Mouse (Mus musculus): Measurements from ENCODE around the gene S1pr1. TPM values are rescaled to one million over a fixed set of nuclear protein-coding genes. Genes with fewer than 3 reads are reported as not detected.
A peak's percentile ranks its signal among the peaks of the same experiment; 100 is the strongest.

Gene S1pr1
- polyA plus RNA-seq, 1 experiment = 2.3 TPM

DNA sequence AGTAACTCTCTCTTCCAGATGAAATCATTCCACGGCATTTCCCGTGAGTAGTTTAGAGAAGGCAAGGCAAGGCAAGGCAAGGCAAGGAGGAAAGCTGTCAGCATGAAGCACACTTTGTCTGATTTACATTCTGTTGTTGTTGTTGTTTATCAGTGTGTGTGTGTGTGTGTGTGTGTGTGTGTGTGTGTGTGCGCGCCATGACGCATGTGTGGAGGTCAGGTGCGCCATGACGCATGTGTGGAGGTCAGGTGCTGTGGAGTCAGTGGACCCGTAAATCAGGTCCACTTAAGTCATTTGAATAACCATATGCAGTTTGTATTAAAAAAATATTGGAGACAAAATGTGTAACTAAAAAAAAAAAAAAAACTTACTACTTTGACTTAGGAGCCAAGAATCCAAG lies 11.2 kb downstream of the S1pr1 start:
- no peaks in the 10 kb centered on the region for H3K27me3 ChIP-seq (replicated peaks)
- peaks cover 58% of the 10 kb centered on the region for H3K4me1 ChIP-seq
- H3K4me3 ChIP-seq (replicated peaks) = peak overlapping the region; percentile 46
- peaks cover 26% of the 10 kb centered on the region for H3K36me3 ChIP-seq (replicated peaks; ENCODE audit: low read length)
- no peaks in the 10 kb centered on the region for H3K9me3 ChIP-seq
- TF ChIP-seq FLI1 (IDR thresholded peaks at IDR 0.05; ENCODE audit: low read length) (no peak), GATA1 (IDR thresholded peaks at IDR 0.05; ENCODE audit: borderline replicate concordance, low read length) (no peak)

DNA sequence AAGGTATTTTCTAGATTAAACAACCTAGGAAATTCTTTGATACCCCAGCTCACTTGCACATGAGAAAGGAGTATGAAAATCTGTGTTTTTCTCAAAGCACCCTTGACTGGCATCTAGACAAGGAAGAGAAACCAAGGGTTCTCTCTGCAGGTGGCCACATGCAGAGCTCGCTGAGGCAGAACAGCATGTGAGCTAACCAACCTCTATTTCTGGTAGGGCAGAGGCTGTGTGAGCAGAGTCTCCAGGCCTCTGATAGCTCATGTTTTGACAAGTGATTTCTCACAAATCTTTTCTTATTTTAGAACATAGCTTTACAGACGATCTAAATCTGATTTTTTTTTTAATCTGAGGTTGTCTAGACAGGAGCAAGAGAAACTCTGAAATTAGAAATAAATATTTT lies 12.8 kb downstream of the S1pr1 start:
- H3K4me1 ChIP-seq = peaks cover 63% of the 10 kb centered on the region
- TF ChIP-seq GATA1 (IDR thresholded peaks at IDR 0.05; ENCODE audit: borderline replicate concordance, low read length) (no peak), FLI1 (IDR thresholded peaks at IDR 0.05; ENCODE audit: low read length) (no peak)
- peaks cover 19% of the 10 kb centered on the region for H3K36me3 ChIP-seq (replicated peaks; ENCODE audit: low read length)
- H3K27me3 ChIP-seq (replicated peaks) = no peaks in the 10 kb centered on the region
- no peak overlapping the region for H3K4me3 ChIP-seq (replicated peaks)
- H3K9me3 ChIP-seq = no peaks in the 10 kb centered on the region

DNA sequence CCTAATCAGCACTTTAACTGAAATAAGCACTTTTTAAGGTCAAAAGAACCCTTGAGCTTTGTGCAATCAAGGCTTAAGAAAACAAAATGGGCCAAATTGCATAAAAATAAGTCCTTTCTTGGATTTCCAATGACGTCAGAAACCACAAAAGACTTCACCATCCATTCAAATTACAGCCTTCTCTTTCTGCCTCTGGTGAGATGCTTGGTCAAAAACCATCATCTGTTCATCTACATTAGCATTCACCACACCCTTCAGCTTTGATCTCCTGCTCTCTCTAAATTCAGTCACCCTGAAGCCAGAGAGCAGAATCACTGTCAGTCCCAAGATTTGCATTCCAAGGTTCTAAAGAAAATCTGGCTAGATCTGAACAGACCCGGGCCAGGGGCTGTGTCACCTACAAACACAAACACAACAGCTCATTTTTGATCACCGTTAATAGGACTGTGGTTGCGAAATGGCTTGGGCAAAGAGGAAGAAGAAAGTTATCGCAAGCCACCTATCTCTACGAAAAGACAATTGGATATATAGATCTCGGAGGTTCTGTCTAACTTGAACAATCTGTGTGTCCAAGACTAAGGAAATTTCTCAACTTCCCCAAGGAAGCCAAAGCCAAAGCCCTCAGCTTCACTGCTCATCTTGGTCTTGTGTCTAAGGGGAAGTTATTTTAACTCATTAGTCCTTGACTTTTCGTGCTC lies 19.5 kb downstream of the S1pr1 start:
- no peaks in the 10 kb centered on the region for H3K9me3 ChIP-seq
- no peaks in the 10 kb centered on the region for H3K27me3 ChIP-seq (replicated peaks)
- peaks cover 73% of the 10 kb centered on the region for H3K4me1 ChIP-seq
- H3K4me3 ChIP-seq (replicated peaks) = no peak overlapping the region
- TF ChIP-seq FLI1 (IDR thresholded peaks at IDR 0.05; ENCODE audit: low read length) (no peak), GATA1 (IDR thresholded peaks at IDR 0.05; ENCODE audit: borderline replicate concordance, low read length) (no peak)
- H3K36me3 ChIP-seq (replicated peaks; ENCODE audit: low read length) = peaks cover 5% of the 10 kb centered on the region

DNA sequence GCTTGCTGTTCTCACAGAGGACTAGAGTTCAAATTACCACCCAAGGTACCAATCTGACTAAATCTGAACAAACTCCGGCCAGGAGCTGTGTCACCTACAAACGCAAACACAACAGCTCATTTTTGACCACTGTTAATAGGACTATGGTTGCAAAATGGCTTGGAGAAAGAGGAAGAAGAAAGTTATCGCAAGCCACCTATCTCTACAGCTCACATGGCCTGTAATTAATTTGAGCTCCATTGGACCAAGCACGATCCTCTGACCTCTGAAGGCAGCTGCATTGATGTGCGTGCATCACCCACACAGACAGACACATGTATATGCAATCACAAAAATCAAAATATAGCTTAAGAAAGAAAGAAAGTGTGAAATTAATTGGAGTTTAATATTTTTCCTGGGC lies 20.7 kb downstream of the S1pr1 start:
- H3K27me3 ChIP-seq (replicated peaks) = no peaks in the 10 kb centered on the region
- H3K36me3 ChIP-seq (replicated peaks; ENCODE audit: low read length) = peaks cover 3% of the 10 kb centered on the region
- TF ChIP-seq FLI1 (IDR thresholded peaks at IDR 0.05; ENCODE audit: low read length) (no peak), GATA1 (IDR thresholded peaks at IDR 0.05; ENCODE audit: borderline replicate concordance, low read length) (no peak)
- peaks cover 79% of the 10 kb centered on the region for H3K4me1 ChIP-seq
- no peaks in the 10 kb centered on the region for H3K9me3 ChIP-seq
- H3K4me3 ChIP-seq (replicated peaks) = no peak overlapping the region

DNA sequence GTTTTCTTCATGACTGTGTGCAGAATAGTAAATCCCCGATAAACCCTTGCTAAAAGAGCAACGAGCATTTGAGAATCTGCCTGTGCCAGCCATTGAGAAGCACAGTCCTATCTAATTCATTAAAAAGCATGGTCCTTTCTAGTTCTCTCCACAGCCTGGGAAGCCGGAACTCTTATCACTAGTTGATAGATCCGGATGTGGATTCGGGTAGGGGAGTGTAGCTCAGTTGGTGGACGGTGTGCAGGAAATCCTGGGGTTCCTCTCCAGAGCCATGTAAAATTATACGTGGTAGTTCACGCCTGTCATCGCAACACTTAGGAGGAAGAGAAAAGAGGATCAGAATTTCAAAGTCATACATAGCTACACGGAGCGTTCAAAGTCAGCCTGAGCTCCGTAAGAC lies 21.5 kb downstream of the S1pr1 start:
- TF ChIP-seq GATA1 (IDR thresholded peaks at IDR 0.05; ENCODE audit: borderline replicate concordance, low read length) (no peak), FLI1 (IDR thresholded peaks at IDR 0.05; ENCODE audit: low read length) (no peak)
- peaks cover 84% of the 10 kb centered on the region for H3K4me1 ChIP-seq
- no peaks in the 10 kb centered on the region for H3K27me3 ChIP-seq (replicated peaks)
- no peaks in the 10 kb centered on the region for H3K9me3 ChIP-seq
- H3K4me3 ChIP-seq (replicated peaks) = peak overlapping the region; percentile 88
- H3K36me3 ChIP-seq (replicated peaks; ENCODE audit: low read length) = peaks cover 3% of the 10 kb centered on the region

DNA sequence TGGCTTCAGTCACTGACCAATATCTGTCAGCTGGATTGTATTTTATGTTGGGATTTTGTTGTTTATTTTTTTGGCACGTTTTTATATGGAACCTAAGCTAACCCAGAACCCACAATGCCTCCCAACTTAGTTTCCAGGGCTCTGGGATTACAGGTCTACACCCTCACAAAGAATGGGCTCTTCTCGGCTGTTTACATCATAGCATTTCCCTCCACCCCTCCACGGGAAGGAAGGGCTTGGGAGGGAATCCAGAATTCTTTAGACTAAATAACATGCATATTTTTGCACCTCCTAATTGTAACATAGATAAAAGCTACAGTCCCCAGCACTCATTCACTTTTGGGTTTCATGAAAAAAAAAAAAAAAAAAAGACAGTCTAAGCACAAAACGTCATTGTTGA lies 22.0 kb downstream of the S1pr1 start:
- peaks cover 84% of the 10 kb centered on the region for H3K4me1 ChIP-seq
- H3K4me3 ChIP-seq (replicated peaks) = peak overlapping the region; percentile 88
- TF ChIP-seq GATA1 (IDR thresholded peaks at IDR 0.05; ENCODE audit: borderline replicate concordance, low read length) (no peak), FLI1 (IDR thresholded peaks at IDR 0.05; ENCODE audit: low read length) (no peak)

DNA sequence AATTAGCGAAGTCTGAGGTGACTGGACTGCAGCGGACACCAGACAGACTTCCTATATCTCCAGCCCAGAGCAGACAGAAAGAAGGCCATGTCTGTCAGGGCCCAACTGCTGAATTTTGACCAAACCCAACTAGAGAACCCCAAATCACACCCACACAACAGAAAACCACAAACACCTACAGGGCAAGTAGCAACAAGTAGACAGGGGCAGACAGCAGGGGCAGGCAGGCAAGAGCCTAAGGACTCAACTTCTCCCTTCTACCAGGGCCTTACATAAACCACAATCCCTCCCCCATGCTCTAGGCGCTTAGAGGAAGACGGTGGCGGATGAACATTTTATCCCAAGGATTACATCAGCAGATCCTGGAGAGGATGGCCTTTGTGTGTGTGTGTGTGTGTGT lies 22.5 kb downstream of the S1pr1 start:
- H3K27me3 ChIP-seq (replicated peaks) = no peaks in the 10 kb centered on the region
- H3K36me3 ChIP-seq (replicated peaks; ENCODE audit: low read length) = peaks cover 3% of the 10 kb centered on the region
- no peaks in the 10 kb centered on the region for H3K9me3 ChIP-seq
- peak overlapping the region; percentile 51 for H3K4me3 ChIP-seq (replicated peaks)
- peaks cover 88% of the 10 kb centered on the region for H3K4me1 ChIP-seq
- TF ChIP-seq FLI1 (IDR thresholded peaks at IDR 0.05; ENCODE audit: low read length) = no peak
- no peak for TF ChIP-seq GATA1 (IDR thresholded peaks at IDR 0.05; ENCODE audit: borderline replicate concordance, low read length)

More for the DNA sequence above, 22.0 kb downstream of the S1pr1 start:
- Histone ChIP-seq H3K27me3 (replicated peaks) (no peaks in the 10 kb centered on the region), H3K9me3 (no peaks in the 10 kb centered on the region), H3K36me3 (replicated peaks; ENCODE audit: low read length) (peaks cover 3% of the 10 kb centered on the region)

DNA sequence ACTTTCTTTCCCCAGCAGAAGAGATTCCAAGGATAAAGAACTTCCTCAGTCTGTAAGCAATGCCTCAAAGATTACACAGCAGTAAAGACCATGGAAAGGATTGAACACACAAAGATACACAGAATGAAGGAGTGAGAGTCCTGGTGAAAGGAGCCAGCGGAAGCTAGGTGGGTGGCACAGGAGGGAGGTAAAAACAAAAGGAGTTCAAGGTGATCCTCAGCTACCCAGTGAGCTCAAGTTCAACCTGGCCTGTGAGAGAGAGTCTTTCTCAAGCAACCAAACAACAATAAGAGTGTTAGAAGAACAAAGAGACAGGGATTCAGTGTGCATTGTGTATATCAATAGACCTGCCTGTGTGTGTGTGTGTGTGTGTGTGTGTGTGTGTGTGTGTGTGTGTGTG lies 25.0 kb downstream of the S1pr1 start:
- peak overlapping the region; percentile 81 for H3K4me3 ChIP-seq (replicated peaks)
- no peak for TF ChIP-seq FLI1 (IDR thresholded peaks at IDR 0.05; ENCODE audit: low read length)
- no peak for TF ChIP-seq GATA1 (IDR thresholded peaks at IDR 0.05; ENCODE audit: borderline replicate concordance, low read length)
- peaks cover 95% of the 10 kb centered on the region for H3K4me1 ChIP-seq
- no peaks in the 10 kb centered on the region for H3K27me3 ChIP-seq (replicated peaks)
- H3K9me3 ChIP-seq = no peaks in the 10 kb centered on the region
- peaks cover 11% of the 10 kb centered on the region for H3K36me3 ChIP-seq (replicated peaks; ENCODE audit: low read length)

DNA sequence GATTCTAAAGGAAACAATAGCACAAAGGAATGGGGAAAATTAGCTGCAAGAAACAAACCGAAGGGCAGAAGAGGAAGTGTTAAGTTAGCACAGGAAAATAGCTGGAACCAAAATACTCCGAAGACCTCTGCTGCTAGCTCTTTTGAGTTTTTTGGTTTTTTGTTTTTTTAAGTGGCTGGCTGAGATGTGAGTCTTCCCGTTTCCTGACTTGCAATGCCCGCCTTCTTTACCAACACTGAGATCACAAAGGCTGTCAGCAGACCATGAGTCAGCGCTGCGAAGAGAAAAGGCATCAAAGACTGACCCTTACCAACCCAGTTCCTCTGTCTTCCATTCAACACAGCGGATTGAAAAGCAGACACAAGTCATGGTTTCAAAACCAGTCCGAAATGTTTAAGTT lies 25.5 kb downstream of the S1pr1 start:
- TF ChIP-seq GATA1 (IDR thresholded peaks at IDR 0.05; ENCODE audit: borderline replicate concordance, low read length) (no peak), FLI1 (IDR thresholded peaks at IDR 0.05; ENCODE audit: low read length) (no peak)
- H3K4me3 ChIP-seq (replicated peaks) = peak overlapping the region; percentile 81
- peaks cover 12% of the 10 kb centered on the region for H3K36me3 ChIP-seq (replicated peaks; ENCODE audit: low read length)
- H3K9me3 ChIP-seq = no peaks in the 10 kb centered on the region
- H3K27me3 ChIP-seq (replicated peaks) = no peaks in the 10 kb centered on the region
- peaks cover 95% of the 10 kb centered on the region for H3K4me1 ChIP-seq

DNA sequence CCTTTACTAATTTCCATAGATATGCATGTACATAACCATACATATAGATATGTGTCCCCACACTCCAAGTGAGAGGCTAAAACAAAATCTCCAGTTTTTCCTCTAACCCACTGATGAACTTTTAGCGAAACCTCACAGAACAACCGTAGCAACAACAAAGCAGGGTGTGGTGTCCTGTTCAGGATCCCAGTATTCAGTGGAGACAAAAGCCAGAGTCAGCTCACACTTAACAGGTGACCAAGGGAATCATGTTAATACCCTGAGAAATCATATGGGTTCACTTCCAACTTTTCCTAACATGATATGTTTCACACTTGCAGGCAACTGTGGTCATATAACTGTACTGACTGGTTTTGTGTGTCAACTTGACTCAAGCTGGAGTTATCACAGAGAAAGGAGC lies 27.1 kb downstream of the S1pr1 start:
- no peak overlapping the region for H3K4me3 ChIP-seq (replicated peaks)
- peaks cover 12% of the 10 kb centered on the region for H3K36me3 ChIP-seq (replicated peaks; ENCODE audit: low read length)
- no peaks in the 10 kb centered on the region for H3K9me3 ChIP-seq
- peaks cover 89% of the 10 kb centered on the region for H3K4me1 ChIP-seq
- no peaks in the 10 kb centered on the region for H3K27me3 ChIP-seq (replicated peaks)
- TF ChIP-seq GATA1 (IDR thresholded peaks at IDR 0.05; ENCODE audit: borderline replicate concordance, low read length) = no peak
- no peak for TF ChIP-seq FLI1 (IDR thresholded peaks at IDR 0.05; ENCODE audit: low read length)
